Mouse (Mus musculus) inflammation-experienced regulatory T-cells (primary cell): ENCODE data around the gene Plod2. TPM values are rescaled to one million over a fixed set of nuclear protein-coding genes. Genes with fewer than 3 reads are reported as not detected.

Experiments
- polyA plus RNA-seq, 2 experiments: library from polyadenylated mRNA; unstranded; fragments of 100-300 nt; shearing (Covaris generic); gene quantifications; one replicate each; pipeline ENCODE4 v1.2.1; 2017

Gene Plod2
- 1 to 10 TPM; 1.4 to 2.1 TPM for polyA plus RNA-seq

DNA sequence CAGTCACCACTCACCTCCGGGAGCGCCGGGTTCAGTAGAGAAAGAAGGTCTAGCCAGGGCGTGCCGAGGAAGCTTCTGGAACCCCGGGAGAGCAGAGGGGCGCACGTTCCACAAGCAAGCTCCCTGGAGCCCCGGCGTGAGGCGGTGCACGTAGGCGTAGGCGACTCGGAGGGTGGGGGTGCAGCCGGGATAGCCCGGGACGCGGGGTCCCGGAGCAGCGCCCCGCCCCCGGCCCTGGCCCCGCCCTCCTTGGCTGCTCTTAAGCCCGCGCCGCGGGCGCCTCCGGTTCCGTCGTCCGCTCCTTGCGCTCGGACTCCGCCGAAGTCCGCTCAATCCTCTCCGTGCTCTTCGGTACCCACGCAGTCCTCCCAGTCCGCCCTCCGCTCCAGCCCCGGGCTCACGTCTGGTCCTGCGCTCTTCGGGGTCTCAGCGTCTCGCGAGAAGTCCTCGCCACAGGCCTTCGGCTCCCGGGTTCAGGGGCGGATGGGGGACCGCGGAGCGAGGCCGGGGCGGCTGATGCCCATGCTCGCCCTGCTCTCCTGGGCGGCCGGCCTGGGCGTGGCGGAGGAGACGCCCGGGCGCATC is at the start of gene Plod2:
Gene Plod2, plus strand, starts transcription at position 247 of the 585 bp plus-strand sequence.

Other genes with a start within 250 kb of the Plod2 start
- gene 1700057G04Rik, start 232.8 kb upstream of the Plod2 start, polyA plus RNA-seq = under 1 TPM in 1 of 2 experiments, not detected in 1; 0.30 TPM
- 1 to 10 TPM; 1.6 to 1.9 TPM for gene Plscr4, start 84.8 kb upstream of the Plod2 start, polyA plus RNA-seq